Mouse (Mus musculus) forebrain, embryonic 11.5 days (tissue): ENCODE data around the gene Obsl1. TPM values are rescaled to one million over a fixed set of nuclear protein-coding genes. Genes with fewer than 3 reads are reported as not detected.

ENCODE experiments used
- ATAC-seq: fragments of 200-750 bp; cut with Nextera tagmentation; replicated peaks from 2 replicates; pipeline ENCODE4 v1.8.0; 2017; ENCODE audit warnings: moderate TSS enrichment; ENCODE audit not compliant: low FRiP score
- DNase-seq: peaks from one replicate; pipeline ENCODE4 v3.0.0-alpha.2; 2017; ENCODE audit warnings: low spot score
- H3K27ac ChIP-seq: fragments of 300-500 bp; sonication (generic); 2 replicates; pipeline ENCODE4 v1.5.1; 2014; ENCODE audit warnings: low read depth, low read length
- H3K27me3 ChIP-seq: fragments of 300-500 bp; sonication (generic); 2 replicates; pipeline ENCODE4 v1.6.1; 2014; ENCODE audit warnings: mild to moderate bottlenecking, low read length, mixed read lengths; ENCODE audit not compliant: control insufficient read depth, insufficient read depth
- H3K36me3 ChIP-seq: fragments of 300-500 bp; sonication (generic); 2 replicates; pipeline ENCODE4 v1.6.1; 2014; ENCODE audit warnings: mild to moderate bottlenecking, low read length, moderate library complexity, mixed read lengths; ENCODE audit not compliant: control insufficient read depth, insufficient read depth
- H3K4me1 ChIP-seq: fragments of 300-500 bp; sonication (generic); replicated peaks from 2 replicates; pipeline ENCODE4 v1.6.1; 2014; ENCODE audit warnings: low read length, mixed read lengths; ENCODE audit not compliant: control insufficient read depth, insufficient read depth
- H3K4me2 ChIP-seq: fragments of 300-500 bp; sonication (generic); 2 replicates; pipeline ENCODE4 v1.6.1; 2014; ENCODE audit warnings: low read depth, mild to moderate bottlenecking, low read length, moderate library complexity, mixed read lengths; ENCODE audit not compliant: severe bottlenecking
- H3K4me3 ChIP-seq: fragments of 300-500 bp; sonication (generic); 2 replicates; pipeline ENCODE4 v1.5.1; 2014; ENCODE audit warnings: low read depth, low read length
- H3K9ac ChIP-seq: fragments of 300-500 bp; sonication (generic); 2 replicates; pipeline ENCODE4 v1.6.1; 2014; ENCODE audit warnings: low read length
- H3K9me3 ChIP-seq: fragments of 300-500 bp; sonication (generic); 2 replicates; pipeline ENCODE4 v1.6.1; 2016; ENCODE audit warnings: low read length, mixed read lengths; ENCODE audit not compliant: control insufficient read depth
- WGBS: fragments of 180-500 bp; shearing (Covaris S2); extraction: QIAGEN DNeasy Blood & Tissue Kit; methylation state at CpG from one replicate; pipeline ENCODE4 v1.1.7; 2014; 5-methylcytosine and 5-hydroxymethylcytosine counted together
- polyA plus RNA-seq: library from polyadenylated mRNA; unstranded; fragments of >200 nt; fragmentation: Nextera tagmentation; extraction: Ambion mirVana; gene quantifications from 2 replicates; pipeline ENCODE4 v1.2.1, GENCODE M21; 2014

Gene Obsl1
- polyA plus RNA-seq: 42.6 and 44.7 TPM in 2 replicates

- ATAC-seq: peak; percentile 82
- under 1% methylated on average over 63 of the region's 65 CpGs for WGBS
- no peaks in the 10 kb centered on the region for H3K27me3 ChIP-seq
Measured at GRCm38 (mm10) chr1:75505956-75506831, at the start of gene Obsl1. Gene Obsl1 (minus strand): TSS chr1:75506452.

GRCm38 (mm10) chr1:75555680-75556079 lies 49.4 kb upstream of the Obsl1 start:
- Histone ChIP-seq H3K36me3 (no peaks in the 10 kb centered on the region; the same call in 1 of the 2 replicates), H3K9me3 (no peaks in the 10 kb centered on the region), H3K9ac (no peak overlapping the region), H3K4me3 (no peak overlapping the region), H3K4me2 (no peak overlapping the region), H3K4me1 (no peaks in the 10 kb centered on the region; the same call in 1 of the 2 replicates), H3K27me3 (no peaks in the 10 kb centered on the region), H3K27ac (no peak overlapping the region)
- DNase-seq: no peak
- ATAC-seq: no peak
- 93% methylated on average over 7 of the region's 7 CpGs for WGBS

More at GRCm38 (mm10) chr1:75505956-75506831, at the start of gene Obsl1:
- Histone ChIP-seq H3K27ac (peak within 1 kb of the TSS; percentile 55), H3K36me3 (peaks cover 5% of the 10 kb centered on the region), H3K4me2 (peak within 1 kb of the TSS; percentile 96), H3K4me1 (peaks cover 5% of the 10 kb centered on the region; the same call in 1 of the 2 replicates), H3K9ac (peak within 1 kb of the TSS; percentile 94), H3K9me3 (no peaks in the 10 kb centered on the region), H3K4me3 (peak within 1 kb of the TSS; percentile 77)
- peak; percentile 87 for DNase-seq

- no peak overlapping the region for H3K4me3 ChIP-seq
- H3K36me3 ChIP-seq: no peaks in the 10 kb centered on the region; the same call in 1 of the 2 replicates
- H3K27ac ChIP-seq: no peak overlapping the region
- no peaks in the 10 kb centered on the region for H3K27me3 ChIP-seq
- H3K4me2 ChIP-seq: no peak overlapping the region
- 94% methylated on average over 15 of the region's 15 CpGs for WGBS
- DNase-seq: no peak
- H3K9me3 ChIP-seq: no peaks in the 10 kb centered on the region
- H3K9ac ChIP-seq: no peak overlapping the region
- peaks cover 5% of the 10 kb centered on the region; the same call in 1 of the 2 replicates for H3K4me1 ChIP-seq
- ATAC-seq: no peak
Measured at GRCm38 (mm10) chr1:75550586-75550985, 44.3 kb upstream of the Obsl1 start.

DNA sequence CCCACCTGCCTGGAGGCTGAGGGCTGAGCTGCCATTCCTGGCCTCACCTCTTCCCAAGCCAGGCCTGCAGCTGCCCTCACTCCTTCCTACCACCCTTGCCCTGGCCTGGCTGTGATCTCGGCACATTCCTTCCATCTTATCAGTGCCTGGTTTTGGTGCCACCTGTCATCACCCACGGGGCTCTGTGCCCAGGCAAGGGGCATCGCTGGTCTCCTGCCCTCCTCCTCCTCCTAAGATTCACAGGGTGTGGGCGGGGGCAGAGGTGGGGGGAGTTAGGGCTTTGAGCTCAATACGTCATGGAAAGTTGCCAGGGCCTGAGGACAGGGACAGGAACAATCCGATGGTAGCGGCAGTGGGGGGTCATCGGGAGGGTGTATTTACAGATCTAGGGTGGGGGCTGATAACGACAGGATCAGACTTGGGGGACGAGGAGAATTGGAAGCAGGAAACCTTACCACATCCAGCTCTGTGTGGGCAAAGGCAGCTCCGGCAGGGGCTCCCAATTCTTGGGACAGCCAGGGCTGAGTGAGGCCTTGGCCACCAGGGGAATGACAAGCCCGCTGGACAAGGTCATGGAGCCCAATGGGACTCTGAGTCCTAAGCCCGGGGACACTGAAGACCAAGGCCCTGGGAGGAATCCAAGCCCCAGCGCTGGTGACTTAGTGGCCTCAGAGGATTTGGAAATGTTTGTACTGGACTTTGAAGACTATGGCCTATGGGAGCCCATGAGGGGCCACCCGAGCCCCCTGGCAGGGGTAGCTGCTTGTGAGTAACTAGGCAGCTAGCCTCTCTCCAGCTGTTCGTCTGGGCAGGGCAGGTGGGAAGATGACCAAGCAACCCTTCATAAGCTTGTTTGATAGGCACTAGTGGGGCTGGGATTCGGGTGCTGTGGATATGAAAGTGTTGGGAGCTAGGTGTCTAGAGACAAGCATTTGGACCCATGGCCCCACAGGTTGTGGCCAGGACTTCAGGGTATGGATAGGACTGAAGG lies 43.3 kb upstream of the Obsl1 start:
- H3K36me3 ChIP-seq: no peaks in the 10 kb centered on the region; the same call in 1 of the 2 replicates
- no peak overlapping the region for H3K4me3 ChIP-seq
- H3K4me2 ChIP-seq: no peak overlapping the region
- 87% methylated on average over 17 of the region's 17 CpGs for WGBS
- DNase-seq (no peak), ATAC-seq (no peak)
- no peaks in the 10 kb centered on the region for H3K27me3 ChIP-seq
- no peak overlapping the region for H3K9ac ChIP-seq
- H3K9me3 ChIP-seq: no peaks in the 10 kb centered on the region
- peaks cover 5% of the 10 kb centered on the region; the same call in 1 of the 2 replicates for H3K4me1 ChIP-seq
- no peak overlapping the region for H3K27ac ChIP-seq

DNA sequence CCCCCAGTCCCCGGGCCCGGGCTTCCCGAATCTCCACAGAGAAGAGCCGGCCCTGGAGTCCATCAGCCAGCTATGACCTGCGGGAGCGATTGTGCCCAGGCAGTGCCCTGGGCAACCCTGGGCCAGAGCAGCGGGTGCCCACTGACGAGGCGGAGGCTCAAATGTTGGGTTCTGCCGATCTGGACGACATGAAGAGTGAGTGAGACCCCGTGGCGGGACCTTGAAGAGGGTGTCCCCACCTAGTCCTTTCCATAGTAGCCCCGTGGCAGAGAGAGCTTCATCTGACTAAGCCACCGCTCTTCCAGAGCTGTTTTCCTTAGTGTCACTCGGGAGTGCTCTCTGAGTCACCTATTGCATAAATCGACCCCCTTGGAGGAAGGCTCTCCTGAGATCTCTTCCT lies 42.6 kb upstream of the Obsl1 start:
- H3K27me3 ChIP-seq: no peaks in the 10 kb centered on the region
- DNase-seq: no peak
- H3K9ac ChIP-seq: no peak overlapping the region
- peaks cover 5% of the 10 kb centered on the region; the same call in 1 of the 2 replicates for H3K4me1 ChIP-seq
- H3K4me2 ChIP-seq: no peak overlapping the region
- H3K36me3 ChIP-seq: no peaks in the 10 kb centered on the region; the same call in 1 of the 2 replicates
- ATAC-seq: no peak
- H3K4me3 ChIP-seq: no peak overlapping the region
- WGBS: 92% methylated on average over 17 of the region's 17 CpGs
- no peaks in the 10 kb centered on the region for H3K9me3 ChIP-seq
- H3K27ac ChIP-seq: no peak overlapping the region

DNA sequence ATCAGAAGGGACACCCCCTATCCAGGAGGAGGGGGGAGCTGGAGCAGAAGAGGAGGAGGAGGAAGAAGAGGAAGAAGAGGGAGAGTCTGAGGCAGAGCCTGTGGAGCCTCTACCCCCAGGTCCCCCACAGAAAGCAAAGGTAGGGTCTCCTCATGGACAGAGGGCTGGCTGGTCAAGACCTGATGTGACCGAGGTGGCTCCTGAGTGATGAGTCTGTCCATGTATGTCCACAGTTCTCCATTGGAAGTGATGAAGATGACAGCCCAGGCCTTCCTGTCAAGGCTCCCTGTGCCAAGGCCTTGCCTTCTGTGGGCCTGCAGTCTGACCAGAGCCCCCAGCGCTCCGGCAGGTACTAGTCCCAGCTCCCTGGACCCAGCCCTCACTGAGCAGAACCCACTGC lies 41.8 kb upstream of the Obsl1 start:
- no peaks in the 10 kb centered on the region for H3K9me3 ChIP-seq
- H3K36me3 ChIP-seq: no peaks in the 10 kb centered on the region; the same call in 1 of the 2 replicates
- no peaks in the 10 kb centered on the region for H3K27me3 ChIP-seq
- WGBS: 93% methylated on average over 3 of the region's 3 CpGs
- no peak overlapping the region for H3K9ac ChIP-seq
- H3K4me2 ChIP-seq: no peak overlapping the region
- no peak overlapping the region for H3K27ac ChIP-seq
- DNase-seq: no peak
- no peak for ATAC-seq
- no peak overlapping the region for H3K4me3 ChIP-seq
- H3K4me1 ChIP-seq: peaks cover 5% of the 10 kb centered on the region; the same call in 1 of the 2 replicates

DNA sequence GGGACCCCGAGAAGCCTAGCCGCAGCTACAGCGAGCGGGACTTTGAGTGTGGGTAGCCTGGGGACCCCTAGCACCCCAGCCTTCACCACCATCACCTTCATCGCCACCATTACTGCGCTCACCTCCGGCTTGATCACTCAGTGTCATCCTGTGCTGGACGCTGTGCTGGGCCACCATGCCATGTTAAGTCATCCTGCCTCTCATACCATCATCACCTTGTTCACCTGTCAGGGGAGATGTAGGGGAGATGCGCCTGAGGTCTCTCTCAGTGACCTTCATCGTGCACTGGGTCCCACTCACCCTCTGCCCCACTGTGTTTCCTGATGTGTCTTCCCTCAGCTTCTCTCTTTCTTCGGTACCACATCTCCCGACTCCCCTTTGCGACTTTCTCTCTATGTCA lies 41.1 kb upstream of the Obsl1 start:
- H3K9ac ChIP-seq: no peak overlapping the region
- no peaks in the 10 kb centered on the region for H3K9me3 ChIP-seq
- no peaks in the 10 kb centered on the region; the same call in 1 of the 2 replicates for H3K36me3 ChIP-seq
- no peak overlapping the region; the same call in 1 of the 2 replicates for H3K4me2 ChIP-seq
- H3K27ac ChIP-seq: no peak overlapping the region
- WGBS: 96% methylated on average over 13 of the region's 13 CpGs
- ATAC-seq (no peak), DNase-seq (no peak)
- no peak overlapping the region for H3K4me3 ChIP-seq
- H3K4me1 ChIP-seq: peaks cover 5% of the 10 kb centered on the region; the same call in 1 of the 2 replicates
- H3K27me3 ChIP-seq: no peaks in the 10 kb centered on the region
